Comparison of ENCODE assay signal across 8 mouse cellular contexts in the genomic region with DNA sequence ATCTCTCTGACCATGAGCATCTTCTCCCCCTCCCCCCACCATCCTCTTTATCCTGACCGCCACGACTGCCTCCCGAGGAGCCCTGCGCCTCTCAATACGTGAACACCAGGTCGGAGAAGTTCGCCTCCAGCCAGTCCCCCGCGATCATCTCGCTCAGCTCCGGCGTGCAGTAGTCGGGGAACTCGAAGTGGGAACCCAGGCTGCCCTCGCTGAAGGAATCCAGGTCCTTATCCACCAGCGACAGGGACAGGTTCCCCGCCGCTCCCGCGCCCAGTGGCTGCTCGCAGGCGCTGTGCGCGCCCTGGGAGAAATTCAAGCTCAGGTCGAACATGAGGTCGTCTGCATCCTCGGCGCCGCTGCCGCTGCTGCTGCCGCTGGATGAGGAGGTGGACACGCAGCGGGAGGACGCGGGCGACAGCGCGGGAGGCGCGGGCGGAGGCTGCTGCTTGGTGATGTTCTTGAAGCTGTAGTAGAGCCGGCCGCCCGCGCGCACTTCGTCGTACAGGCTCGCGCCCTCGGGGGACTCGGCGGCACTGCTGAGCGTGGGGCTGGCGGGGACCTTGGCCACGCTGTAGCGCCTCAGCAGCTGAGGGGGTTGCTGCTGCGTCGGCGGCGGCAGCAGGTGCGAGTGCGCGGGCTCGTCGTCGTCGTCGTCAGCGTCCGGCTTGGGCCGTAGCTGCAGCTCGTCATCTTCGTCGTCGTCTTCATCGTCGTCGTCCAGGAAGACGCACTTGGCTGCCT. TPM values are rescaled to one million over a fixed set of nuclear protein-coding genes. Genes with fewer than 3 reads are reported as not detected.
DNase-seq lines count a peak whose midpoint lies in the region; ATAC-seq and TF ChIP-seq lines count a peak whose summit lies in the region.

No protein-coding gene starts in this region.

- H3K27me3 ChIP-seq in ES-Bruce4 (ENCODE audit: control insufficient read depth, insufficient read depth, low read length, poor library complexity, severe bottlenecking): no peaks in the 10 kb centered on the region
- no peaks in the 10 kb centered on the region for H3K27me3 ChIP-seq in forebrain, postnatal 0 days (ENCODE audit: insufficient read depth, low read length)
- no peaks in the 10 kb centered on the region for H3K27me3 ChIP-seq in intestine, embryonic 15.5 days (replicated peaks)
- no peaks in the 10 kb centered on the region for H3K27me3 ChIP-seq in limb, embryonic 10.5 days (ENCODE audit: low read depth, poor library complexity, severe bottlenecking)
- H3K27me3 ChIP-seq in midbrain, embryonic 16.5 days (ENCODE audit: control insufficient read depth, insufficient read depth, low read depth, low read length): no peaks in the 10 kb centered on the region

- no peak for ATAC-seq in forebrain, postnatal 0 days
- ATAC-seq in intestine, embryonic 15.5 days: no peak
- no peak for ATAC-seq in midbrain, embryonic 16.5 days
- no peak for ATAC-seq in monocyte, adult 5-6 weeks (replicated peaks; ENCODE audit: insufficient number of reproducible peaks, low FRiP score, low TSS enrichment, poor library complexity, severe bottlenecking)

- TF ChIP-seq CTCF in ES-Bruce4 (IDR thresholded peaks at IDR 0.05; ENCODE audit: low read depth, low read length): no peak
- TF ChIP-seq CTCF in forebrain, postnatal 0 days (IDR thresholded peaks at IDR 0.05; ENCODE audit: low read depth): no peak

- peak overlapping the region; percentile 86 for H3K9ac ChIP-seq in ES-Bruce4 (ENCODE audit: low read depth, poor library complexity, severe bottlenecking)
- H3K9ac ChIP-seq in forebrain, postnatal 0 days: peak overlapping the region; percentile 99
- H3K9ac ChIP-seq in intestine, embryonic 15.5 days: peak overlapping the region; percentile 83
- H3K9ac ChIP-seq in midbrain, embryonic 16.5 days (ENCODE audit: low read depth, low read length): peak overlapping the region; percentile 100

- peak overlapping the region; percentile 76 for H3K4me3 ChIP-seq in ES-Bruce4 (ENCODE audit: low read depth, low read length)
- peak overlapping the region; percentile 87 for H3K4me3 ChIP-seq in forebrain, postnatal 0 days (ENCODE audit: low read depth, low read length)
- H3K4me3 ChIP-seq in intestine, embryonic 15.5 days (replicated peaks): peak overlapping the region; percentile 82
- peak overlapping the region; percentile 100 for H3K4me3 ChIP-seq in limb, embryonic 10.5 days
- peak overlapping the region; percentile 83 for H3K4me3 ChIP-seq in midbrain, embryonic 16.5 days (ENCODE audit: low read depth, low read length)

- peak overlapping the region; percentile 61 for H3K4me2 ChIP-seq in forebrain, postnatal 0 days (ENCODE audit: low read depth)
- peak overlapping the region; percentile 89 for H3K4me2 ChIP-seq in intestine, embryonic 15.5 days (replicated peaks)
- peak overlapping the region; percentile 47 for H3K4me2 ChIP-seq in midbrain, embryonic 16.5 days (ENCODE audit: low read length)

- no peak for TF ChIP-seq POLR2A in ES-Bruce4 (IDR thresholded peaks at IDR 0.05; ENCODE audit: insufficient read depth, low read length)

- peak; percentile 4 to 7 for DNase-seq in adrenal gland, postnatal 4 days (ENCODE audit: low spot score in 2 of 2)
- DNase-seq in forebrain, postnatal 0 days: peak; percentile 70
- peak; percentile 76 for DNase-seq in limb, embryonic 10.5 days (ENCODE audit: low spot score)
- peak; percentile 42 for DNase-seq in testis, postnatal 14 days (ENCODE audit: low spot score)

- no peak overlapping the region for H3K27ac ChIP-seq in ES-Bruce4 (ENCODE audit: insufficient read depth, low read length)
- peak overlapping the region; percentile 98 for H3K27ac ChIP-seq in forebrain, postnatal 0 days (ENCODE audit: low read depth, low read length)
- peak overlapping the region; percentile 95 for H3K27ac ChIP-seq in intestine, embryonic 15.5 days
- H3K27ac ChIP-seq in limb, embryonic 10.5 days: peak overlapping the region; percentile 99
- peak overlapping the region; percentile 97 for H3K27ac ChIP-seq in midbrain, embryonic 16.5 days (ENCODE audit: low read length)

- TF ChIP-seq EP300 in ES-Bruce4 (IDR thresholded peaks at IDR 0.05; ENCODE audit: insufficient read depth, low read depth, low read length): no peak

- 3% methylated on average over 77 of the region's 80 CpGs for WGBS in forebrain, postnatal 0 days
- WGBS in intestine, embryonic 15.5 days: under 1% methylated on average over 77 of the region's 80 CpGs
- under 1% methylated on average over 79 of the region's 80 CpGs for WGBS in limb, embryonic 10.5 days
- under 1% methylated on average over 71 of the region's 80 CpGs for WGBS in midbrain, embryonic 16.5 days

- H3K9me3 ChIP-seq in ES-Bruce4 (replicated peaks; ENCODE audit: control insufficient read depth, insufficient read depth, low read length, poor library complexity, severe bottlenecking): no peaks in the 10 kb centered on the region
- no peaks in the 10 kb centered on the region for H3K9me3 ChIP-seq in forebrain, postnatal 0 days (ENCODE audit: low read length)
- H3K9me3 ChIP-seq in intestine, embryonic 15.5 days: no peaks in the 10 kb centered on the region
- no peaks in the 10 kb centered on the region for H3K9me3 ChIP-seq in limb, embryonic 10.5 days (replicated peaks)
- H3K9me3 ChIP-seq in midbrain, embryonic 16.5 days (replicated peaks; ENCODE audit: control insufficient read depth, low read length, poor library complexity, severe bottlenecking): no peaks in the 10 kb centered on the region

- peaks cover 1% of the 10 kb centered on the region for H3K4me1 ChIP-seq in ES-Bruce4 (ENCODE audit: control insufficient read depth, insufficient read depth, low read length)
- H3K4me1 ChIP-seq in forebrain, postnatal 0 days (ENCODE audit: insufficient read depth): no peaks in the 10 kb centered on the region
- H3K4me1 ChIP-seq in intestine, embryonic 15.5 days (replicated peaks): no peaks in the 10 kb centered on the region; the same call in 1 of the 2 replicates
- H3K4me1 ChIP-seq in limb, embryonic 10.5 days: peaks cover 31% of the 10 kb centered on the region
- H3K4me1 ChIP-seq in midbrain, embryonic 16.5 days (ENCODE audit: control insufficient read depth, insufficient read depth, low read length): peaks cover 12% of the 10 kb centered on the region

- no peaks in the 10 kb centered on the region for H3K36me3 ChIP-seq in ES-Bruce4 (ENCODE audit: control insufficient read depth, insufficient read depth, low read length, poor library complexity, severe bottlenecking)
- no peaks in the 10 kb centered on the region for H3K36me3 ChIP-seq in forebrain, postnatal 0 days (ENCODE audit: insufficient read depth)
- no peaks in the 10 kb centered on the region for H3K36me3 ChIP-seq in intestine, embryonic 15.5 days
- peaks cover 37% of the 10 kb centered on the region for H3K36me3 ChIP-seq in limb, embryonic 10.5 days
- H3K36me3 ChIP-seq in midbrain, embryonic 16.5 days (ENCODE audit: control insufficient read depth, insufficient read depth, low read length): no peaks in the 10 kb centered on the region

RNA-seq across cellular contexts. Expression of gene Sox11, which starts 1.1 kb away (rescaled TPM):
- 60.1 and 62.5 TPM in 2 replicates for polyA plus RNA-seq in ES-Bruce4 (2011; ENCODE audit: insufficient read depth, insufficient read length, low read depth, missing spikeins)
- total RNA-seq in adrenal gland, postnatal 4 days (2021): 1 to 10 TPM; 5.5 to 9.5 TPM
- total RNA-seq in forebrain, postnatal 0 days (2014; rRNA removed): 216 and 297 TPM in 2 replicates
- polyA plus RNA-seq in forebrain, postnatal 0 days (2015; fragmentation: Nextera tagmentation; extraction: Ambion mirVana): 245 and 288 TPM in 2 replicates
- 30.9 and 37.5 TPM in 2 replicates for polyA plus RNA-seq in intestine, embryonic 15.5 days (2015; fragmentation: Nextera tagmentation; extraction: Ambion mirVana)
- polyA plus RNA-seq in limb, embryonic 10.5 days (2016; fragmentation: Nextera tagmentation; extraction: Ambion mirVana): 201 and 255 TPM in 2 replicates
- polyA plus RNA-seq in midbrain, embryonic 16.5 days (2015; fragmentation: Nextera tagmentation; extraction: Ambion mirVana): 371 and 465 TPM in 2 replicates
- not detected in 3 replicates for total RNA-seq in monocyte, adult 5-6 weeks (2017)

Comparison
In these comparisons a context has a peak if more than half of its experiments do, and no peak if none do; other contexts are left out.
1. DNase-seq: peak in every context shown above with its lines; median percentile 76 in limb, embryonic 10.5 days; 70 in forebrain, postnatal 0 days; 42 in testis, postnatal 14 days; 6 in adrenal gland, postnatal 4 days.